Mouse (Mus musculus) cerebellum, postnatal 4 days (tissue): ENCODE measurements around the gene Upk3a.
"Not testable (repeated sequence)": the region's sequence is repeated elsewhere in the genome, so short reads cannot be mapped to it uniquely, and the experiment has no call there.

Experiments used
- DNase-seq, 2 experiments: peaks; one replicate each; pipeline ENCODE4 v3.0.0; 2022; ENCODE audit warnings: low spot score in 2 of 2, mixed read lengths in 1 of 2

Gene Upk3a

GRCm38 (mm10) chr15:85000984-85001982 is 15.7 kb upstream of the Upk3a start:
- DNase-seq: peak; percentile 63 to 84

DNA sequence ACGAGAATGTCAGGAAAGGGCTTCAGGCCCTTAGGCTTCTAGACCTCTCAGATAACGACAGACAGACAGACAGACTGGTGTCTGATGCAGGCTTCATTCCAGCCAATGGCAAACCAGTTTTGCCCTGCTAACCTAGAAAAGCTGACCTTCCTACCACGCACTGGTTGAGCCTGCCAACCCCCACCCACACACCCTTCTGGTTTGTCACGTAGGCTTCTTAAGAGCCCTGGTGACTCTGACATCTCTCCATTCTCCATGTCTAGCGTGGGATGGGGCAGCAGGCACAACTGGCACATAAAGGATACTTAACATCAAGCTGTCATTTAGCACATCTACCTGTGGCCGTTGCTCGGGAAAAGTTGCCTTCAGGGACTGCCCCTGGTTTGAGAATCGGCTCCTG is 7.3 kb upstream of the Upk3a start:
- DNase-seq: no peak

- no peak for DNase-seq
Measured at GRCm38 (mm10) chr15:85011895-85012661, 4.9 kb upstream of the Upk3a start.

DNA sequence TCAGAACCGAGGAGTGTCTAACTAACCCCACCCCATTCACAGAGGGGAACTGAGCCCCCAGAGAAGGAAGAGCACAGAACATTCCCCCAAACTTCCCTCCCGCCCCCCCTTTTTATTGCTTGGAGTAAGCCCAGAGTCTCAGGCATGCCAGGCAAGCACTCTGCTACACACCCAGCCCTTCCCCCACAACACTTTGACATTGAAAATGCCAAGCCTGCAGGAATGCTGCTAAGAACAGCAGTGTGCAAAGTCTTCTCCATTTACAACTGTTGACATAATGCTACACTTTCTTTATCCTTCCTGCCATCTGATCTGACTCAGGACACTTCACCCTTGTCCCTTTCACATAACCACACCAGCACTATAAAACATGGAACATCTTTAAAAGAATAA is 4.3 kb upstream of the Upk3a start:
- DNase-seq: no peak

DNA sequence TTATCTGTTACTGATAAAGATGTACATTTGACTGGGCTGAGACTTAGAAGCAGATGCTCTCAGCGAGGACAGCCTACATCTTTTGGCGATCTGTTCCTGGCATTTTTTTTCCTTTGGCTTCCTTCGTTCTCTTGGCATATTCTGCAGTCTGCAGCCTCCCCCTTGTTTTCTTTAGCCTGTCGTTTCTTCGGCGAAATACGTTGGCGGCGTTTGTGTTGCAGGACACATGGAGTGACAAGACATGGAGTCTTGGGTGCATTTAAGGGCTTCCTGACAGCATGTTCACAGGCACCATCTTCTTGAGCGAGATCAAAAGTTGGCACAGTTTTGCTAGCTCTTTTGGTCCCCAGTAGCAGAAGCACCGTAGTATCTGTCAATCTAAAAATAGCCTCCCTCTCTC is 1.2 kb upstream of the Upk3a start:
- no peak for DNase-seq

GRCm38 (mm10) chr15:85022211-85022610 is 5.3 kb downstream of the Upk3a start:
- DNase-seq: no peak

GRCm38 (mm10) chr15:85026197-85026596 is 9.3 kb downstream of the Upk3a start:
- DNase-seq: no peak

DNA sequence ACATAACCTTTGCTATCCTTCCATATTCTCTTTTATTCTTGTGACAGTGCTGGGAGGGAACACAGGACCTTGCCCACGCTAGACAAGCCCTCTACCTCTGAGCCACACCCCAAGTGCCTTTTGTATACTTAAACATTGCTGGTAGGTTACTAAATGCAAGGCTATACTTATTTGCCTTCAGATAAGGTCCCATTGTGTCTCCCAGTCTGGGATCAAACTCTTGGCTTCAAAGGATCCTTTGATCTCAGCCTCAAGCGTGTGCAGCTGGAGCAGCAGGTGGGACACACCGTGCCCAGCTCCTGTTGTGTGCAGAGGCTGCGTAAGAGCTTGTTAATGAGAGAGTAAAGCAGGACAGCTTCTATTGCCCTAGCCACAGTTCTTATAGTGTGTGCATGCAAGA is 10.8 kb downstream of the Upk3a start:
- no peak for DNase-seq

DNA sequence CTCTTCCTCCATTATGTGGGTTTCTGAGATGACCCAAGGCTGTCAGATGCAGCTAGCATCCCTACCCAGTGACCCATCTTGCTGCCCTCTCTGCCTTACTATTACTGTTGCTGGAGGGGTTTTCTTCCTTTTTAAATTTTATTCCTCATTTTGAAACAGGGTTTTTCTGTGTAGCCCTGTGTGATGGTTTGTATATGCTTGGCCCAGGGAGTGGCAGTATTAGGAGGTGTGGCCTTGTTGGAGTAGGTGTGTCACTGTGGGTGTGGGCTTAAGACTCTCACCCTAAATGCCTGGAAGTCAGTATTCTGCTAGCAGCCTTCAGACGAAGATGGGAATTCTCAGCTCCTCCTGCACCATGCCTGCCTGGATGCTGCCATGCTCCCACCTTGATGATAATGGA is 11.7 kb downstream of the Upk3a start, which contains the start of gene Fam118a:
TSS of gene Fam118a (plus strand) at position 301 of the 400 bp plus-strand sequence.
- not testable (repeated sequence) for DNase-seq

- not testable (repeated sequence) for DNase-seq
Measured at GRCm38 (mm10) chr15:85030643-85031042, 13.7 kb downstream of the Upk3a start.

DNA sequence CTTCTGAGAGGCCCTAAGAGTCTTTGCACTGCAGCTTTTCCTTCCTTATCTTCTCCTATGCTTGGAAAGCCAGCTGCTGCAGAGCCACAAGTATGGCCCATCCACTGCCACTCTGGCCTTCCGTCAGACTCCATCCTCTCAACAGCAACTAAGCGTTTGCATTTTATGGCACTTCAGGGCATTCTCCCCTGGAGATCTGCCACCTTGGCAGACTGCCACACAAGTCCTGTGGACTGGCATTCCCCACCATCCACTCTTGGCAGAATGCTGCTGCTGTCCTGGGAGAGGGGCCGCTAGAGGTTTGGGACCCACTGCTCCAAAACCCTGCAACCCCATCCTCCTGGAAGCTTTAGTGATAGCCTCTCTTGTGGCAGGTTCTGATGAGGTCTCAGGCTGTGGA is 14.9 kb downstream of the Upk3a start:
- peak in 1 of 2 experiments; percentile 59 for DNase-seq

DNA sequence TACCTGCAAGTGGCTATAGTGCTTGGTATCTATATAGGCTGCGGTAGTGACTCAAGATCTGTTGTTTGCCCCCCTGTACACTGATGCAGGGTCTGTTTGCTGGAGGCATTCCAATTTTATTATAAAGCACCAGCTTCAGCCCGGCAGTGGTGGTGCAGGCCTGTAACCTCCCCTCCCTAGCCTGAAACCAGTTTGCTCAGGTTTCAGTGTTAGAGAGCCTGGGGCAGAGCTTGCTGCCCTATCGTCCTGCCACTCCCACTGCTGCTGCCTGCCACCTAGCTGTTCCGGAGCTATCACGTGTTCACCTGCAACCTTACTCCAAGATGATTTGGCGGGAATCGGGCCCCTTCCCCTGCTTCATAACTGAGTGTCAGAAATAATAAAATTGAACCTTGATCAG is 17.0 kb downstream of the Upk3a start:
- not testable (repeated sequence) for DNase-seq

GRCm38 (mm10) chr15:85036566-85037342 is 19.8 kb downstream of the Upk3a start:
- DNase-seq: peak; percentile 94 to 99

DNA sequence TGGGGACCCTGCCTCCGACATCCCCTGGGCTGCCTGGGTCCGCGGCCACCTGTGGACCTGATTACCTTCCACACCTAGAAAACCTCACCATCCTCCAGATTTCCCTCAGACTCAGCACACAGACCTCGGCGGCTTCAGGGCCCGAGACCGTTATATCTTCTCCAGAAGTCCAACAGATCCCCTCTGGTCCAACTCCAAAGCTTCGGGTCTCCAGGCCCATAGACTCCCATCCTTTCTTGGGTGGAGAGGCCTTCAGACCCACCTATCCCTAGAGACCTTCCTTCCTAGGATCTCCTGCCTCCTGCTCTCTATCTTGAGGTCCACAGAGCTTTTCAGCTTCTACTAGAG is 20.4 kb downstream of the Upk3a start:
- DNase-seq: no peak

DNA sequence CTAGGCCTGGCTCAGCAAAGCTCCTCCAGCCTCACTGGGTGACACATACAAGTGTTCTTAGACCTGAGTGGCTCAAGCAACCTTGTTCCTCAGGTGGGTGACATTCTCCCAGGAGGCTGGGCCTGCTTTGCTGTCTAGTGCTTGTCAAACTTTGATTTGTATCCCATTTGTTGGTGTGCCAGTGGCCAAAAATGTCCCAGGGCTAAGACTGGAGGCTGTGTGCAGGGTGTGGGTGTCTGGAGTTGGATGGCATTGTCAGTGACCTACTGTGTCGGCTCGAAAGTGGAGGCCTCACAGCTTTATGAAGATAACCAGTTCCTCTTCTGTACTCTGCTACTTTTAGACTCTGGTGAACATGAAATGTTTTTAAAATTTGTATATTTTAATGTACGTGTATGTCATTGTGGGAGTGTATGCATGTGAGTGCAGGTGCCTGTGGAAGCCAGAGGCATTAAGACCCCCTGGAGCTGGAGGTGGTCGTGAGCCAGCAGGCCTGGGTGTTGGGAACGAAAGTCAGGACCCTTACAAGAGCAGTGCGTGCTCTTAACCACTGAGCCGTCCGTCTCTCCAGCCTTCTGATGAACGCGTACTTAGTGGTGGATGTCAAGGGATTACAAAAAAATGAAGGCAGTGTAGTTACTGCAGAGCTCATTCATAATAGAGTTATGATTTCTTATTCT is 24.7 kb downstream of the Upk3a start:
- no peak for DNase-seq

DNA sequence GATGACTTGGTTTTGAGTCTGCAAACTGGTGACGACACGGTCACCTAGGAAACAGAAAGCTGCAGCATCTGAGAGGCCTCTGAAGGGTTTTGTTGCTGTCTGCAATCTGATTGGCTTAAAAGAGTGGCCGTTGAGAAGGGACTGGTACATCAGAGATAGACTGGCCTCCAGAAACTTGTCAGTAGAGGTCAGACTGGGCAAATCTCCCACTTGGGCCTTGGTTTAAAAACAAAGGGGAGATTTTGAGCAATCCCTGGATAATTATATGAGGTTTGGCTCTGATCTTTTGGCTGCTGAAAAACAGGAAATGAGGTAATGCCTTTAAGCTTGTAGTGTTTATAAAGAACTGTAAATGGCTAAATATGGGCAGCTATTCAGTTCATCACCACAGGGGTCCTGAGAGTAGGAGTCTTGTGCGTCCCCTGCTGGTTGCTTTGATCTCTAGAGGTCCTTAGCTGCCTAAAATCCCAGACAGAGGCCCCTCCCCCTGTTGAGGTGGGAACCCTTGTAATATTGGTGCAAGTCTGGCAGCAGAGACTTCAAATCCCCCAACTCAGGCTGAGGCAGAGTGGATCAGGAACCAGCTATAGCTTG is 25.5 kb downstream of the Upk3a start:
- peak in 1 of 2 experiments; percentile 52 for DNase-seq

DNA sequence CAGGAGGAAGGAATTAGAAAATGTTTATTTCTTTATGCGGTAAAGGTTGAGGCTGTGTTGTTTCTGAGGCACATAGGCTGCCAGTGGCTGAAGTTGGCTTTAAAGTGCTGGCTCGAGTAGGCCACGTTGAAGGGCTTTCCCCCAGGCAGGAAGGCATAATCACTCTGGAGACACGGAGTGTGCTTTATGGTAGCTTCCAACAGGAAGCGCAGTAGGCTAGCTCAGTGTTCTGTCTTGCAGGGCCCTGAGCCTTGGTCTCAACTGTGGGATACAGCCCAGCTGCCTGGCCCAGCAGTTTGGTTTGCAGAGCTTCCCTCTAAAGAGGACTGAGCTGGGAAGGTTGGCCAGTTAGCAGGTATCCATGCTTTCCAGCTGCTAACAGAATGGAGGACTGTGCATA is 26.2 kb downstream of the Upk3a start:
- no peak for DNase-seq

DNA sequence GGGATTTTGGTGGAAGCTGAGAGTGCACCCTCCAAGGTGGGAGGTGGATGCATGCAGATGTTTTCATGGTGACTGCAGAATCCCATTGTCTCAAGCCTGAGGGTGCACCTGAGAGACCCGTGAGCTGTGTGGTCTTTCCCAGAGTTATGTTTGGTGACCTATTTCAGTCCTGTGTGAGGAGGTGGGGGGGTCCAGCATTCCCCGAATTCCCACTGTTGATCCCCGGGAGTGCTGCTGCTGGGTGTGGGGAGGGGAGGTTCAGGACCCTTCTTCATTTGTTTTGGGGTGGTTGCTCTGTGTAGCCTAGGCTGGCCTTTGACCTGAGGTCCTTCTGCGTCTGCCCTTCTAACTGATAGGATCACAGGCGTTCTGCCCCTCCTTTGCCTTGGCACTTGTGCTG is 26.8 kb downstream of the Upk3a start:
- no peak for DNase-seq

GRCm38 (mm10) chr15:85046230-85046950 is 29.4 kb downstream of the Upk3a start:
- DNase-seq: no peak

DNA sequence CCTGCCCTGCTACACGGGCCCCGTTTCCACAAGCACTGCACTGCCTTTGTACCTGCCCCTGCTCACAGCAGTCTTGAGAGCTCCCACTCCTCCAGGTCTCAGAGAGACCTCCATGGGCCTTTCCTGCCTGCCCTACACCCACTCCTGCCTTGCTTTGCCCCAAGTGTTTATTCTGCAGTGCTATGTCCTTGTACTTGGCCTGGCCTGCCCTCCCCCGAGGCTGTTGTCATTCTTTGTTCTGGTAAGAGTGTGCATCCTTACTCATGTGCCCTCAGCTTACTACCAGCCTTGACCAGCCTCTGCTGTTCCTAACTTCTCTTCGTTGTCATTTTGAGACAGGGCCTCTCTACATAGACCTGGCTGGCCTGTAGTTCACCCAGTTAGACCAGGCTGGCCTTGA is 30.9 kb downstream of the Upk3a start:
- no peak for DNase-seq
